Mouse (Mus musculus): ENCODE data around the gene Spa17.

Gene Spa17

DNA sequence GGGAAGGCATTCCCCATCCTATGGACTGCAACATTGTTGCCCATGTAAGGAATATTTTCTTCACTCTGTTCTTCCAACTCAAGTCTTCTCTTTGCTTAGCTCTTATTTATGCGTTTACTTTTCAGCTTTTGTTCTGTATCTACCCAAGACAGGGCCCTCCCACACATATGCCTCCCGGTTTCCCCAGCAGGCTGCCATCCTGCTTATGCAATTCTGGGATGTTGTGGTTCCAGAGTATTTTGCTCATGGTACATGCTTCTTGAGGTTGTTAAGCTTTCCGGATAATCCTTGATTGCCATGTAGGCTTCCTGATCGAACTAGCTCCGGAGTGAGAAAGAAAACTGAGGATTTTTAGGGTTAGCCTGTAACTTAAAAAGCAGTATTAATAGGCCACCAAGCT lies 1.7 kb upstream of the Spa17 start:
- DNase-seq = no peak

DNA sequence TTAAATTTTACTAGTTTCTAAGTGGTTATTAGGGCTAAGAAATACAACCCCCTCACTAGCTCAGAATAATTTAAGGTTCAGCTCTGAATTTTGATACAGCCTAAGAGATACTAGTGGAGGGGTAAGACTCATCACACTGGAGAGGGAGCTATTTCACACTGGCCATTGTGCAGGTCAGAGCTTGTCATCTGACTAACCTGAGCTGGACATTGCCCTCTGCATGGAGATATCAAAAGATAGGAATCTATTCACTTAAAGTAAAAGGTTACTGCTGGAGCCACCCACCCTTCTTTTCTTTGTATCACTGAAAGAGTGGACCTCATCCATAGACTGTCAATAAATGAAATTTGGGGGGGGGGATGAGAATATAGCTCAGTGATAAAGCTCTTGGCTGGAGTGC lies 794 bp upstream of the Spa17 start:
- no peak for DNase-seq

DNA sequence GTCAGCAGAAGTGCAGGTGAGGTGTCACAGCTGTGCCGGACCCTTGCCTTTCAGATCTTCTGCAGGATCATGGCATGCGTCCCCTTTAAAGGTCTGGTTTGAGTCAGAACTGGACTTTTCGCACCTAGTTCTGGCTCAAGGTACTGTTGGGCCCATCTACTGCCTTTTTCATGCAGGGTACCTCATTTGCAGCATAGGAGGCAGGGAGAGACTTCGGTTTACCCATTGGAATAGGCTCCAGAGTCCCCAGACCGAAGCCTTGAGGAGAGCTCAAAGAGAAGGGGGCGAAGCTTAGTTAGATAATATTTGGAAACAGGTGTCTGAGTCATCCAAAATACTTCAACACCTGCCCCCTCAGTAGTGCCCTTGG lies 374 bp upstream of the Spa17 start:
- no peak for DNase-seq

DNA sequence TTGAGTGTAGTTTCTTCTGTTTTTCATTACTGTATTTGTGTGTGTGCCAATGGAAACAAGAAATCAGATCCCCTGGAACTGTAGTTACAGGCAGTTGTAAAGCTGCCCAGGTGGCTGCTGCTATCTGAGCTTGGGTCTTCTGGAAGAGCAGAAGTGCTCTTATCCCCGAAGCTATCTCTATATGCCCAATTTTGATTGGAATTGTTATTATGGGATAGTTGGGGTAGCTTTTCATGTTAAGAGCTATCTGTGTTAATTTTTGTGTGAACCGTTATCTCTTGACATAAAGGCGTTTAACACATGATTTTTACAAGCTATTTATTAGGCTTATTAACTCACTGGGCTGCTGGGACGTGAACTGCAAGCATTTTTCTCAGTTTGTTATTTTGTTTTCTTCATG lies 4.0 kb downstream of the Spa17 start:
- DNase-seq = no peak

DNA sequence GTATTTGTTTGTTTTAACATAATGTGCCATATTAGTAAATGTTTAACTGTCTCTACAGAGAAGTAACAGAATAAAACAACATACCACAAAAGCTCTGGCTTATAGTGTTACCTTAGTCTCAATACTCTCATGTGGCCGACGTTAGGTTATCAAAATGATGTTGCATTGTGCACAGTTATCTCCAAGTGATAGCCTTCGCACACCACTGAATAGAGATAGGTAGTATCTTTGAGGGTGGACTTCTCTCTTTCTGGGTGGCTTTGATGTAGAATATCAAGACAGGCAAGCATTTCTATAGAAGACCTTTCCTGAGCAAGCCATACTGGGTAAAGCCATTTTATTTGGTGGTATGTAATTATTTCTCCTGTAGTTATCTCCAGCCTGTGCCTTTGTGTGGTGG lies 8.4 kb downstream of the Spa17 start:
- DNase-seq = no peak

DNA sequence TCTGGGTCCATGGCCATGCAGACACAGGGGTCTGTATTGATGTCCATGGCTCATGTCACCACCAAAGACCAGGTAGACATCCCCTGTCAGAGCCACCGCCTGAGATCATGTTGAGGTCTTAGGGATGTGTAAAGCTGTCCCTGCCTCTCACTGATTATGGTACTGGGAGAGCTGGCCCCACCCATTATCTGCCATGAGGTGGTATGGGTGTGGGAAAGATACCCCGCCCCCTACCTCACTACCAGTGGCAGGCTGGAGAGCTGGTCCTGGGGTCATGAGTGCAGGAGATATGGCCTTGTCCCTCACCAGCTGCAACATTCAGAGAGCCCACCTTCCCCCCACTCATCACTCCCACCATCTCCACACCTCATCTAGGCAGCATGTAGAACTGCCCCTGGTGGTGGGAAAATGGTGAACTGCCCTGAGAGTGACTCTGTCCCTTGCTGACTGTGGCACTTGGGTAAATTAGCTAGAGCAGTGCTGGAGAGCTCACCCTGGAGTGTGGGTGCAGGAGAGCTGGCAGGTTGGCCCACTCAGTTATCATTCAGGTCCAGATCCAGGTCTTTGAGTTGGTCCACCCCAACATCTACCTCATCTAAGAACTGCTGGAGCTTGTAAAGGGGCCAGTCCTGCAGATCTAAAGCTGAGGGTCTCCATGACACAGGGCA lies 12.8 kb downstream of the Spa17 start:
- DNase-seq = no peak

DNA sequence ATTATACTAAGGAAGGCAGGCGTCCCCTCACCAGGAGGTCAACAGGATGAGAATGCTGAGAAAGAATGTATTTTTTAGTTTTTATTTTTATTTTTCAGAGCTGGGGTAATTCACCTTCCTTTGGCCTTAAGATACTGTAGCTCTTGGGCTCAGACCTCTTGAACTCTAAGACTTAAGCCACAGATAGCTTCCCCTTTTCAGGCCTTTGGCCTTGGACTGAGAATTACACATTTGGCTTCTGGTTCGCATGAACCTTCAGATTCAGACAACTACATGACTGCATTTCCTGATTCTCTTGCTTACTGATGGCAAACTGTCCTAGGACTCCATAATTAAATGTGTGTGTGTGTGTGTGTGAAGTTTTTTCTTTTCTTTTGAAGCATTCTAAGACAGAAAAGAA lies 14.9 kb downstream of the Spa17 start:
- no peak for DNase-seq

DNA sequence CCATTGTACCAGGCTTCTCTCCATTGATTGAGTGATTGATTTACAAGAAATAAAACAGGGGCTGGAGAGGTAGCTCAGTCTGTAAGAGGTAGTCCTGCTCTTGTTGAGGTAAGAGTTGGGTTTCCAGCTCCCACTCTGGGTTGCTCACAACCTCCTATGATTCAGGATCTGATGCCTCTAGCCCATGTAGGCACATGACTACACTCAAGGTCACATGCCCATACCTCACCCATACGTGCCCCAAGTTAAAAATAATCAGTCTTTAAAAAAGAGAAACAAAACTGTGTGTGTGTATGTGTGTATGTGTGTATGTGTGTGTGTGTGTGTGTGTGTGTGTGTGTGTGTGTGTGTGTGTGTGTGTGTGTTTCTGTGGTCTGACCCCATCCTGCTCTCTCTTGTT lies 18.0 kb downstream of the Spa17 start:
- peak in 1 of 2 experiments; percentile 11 for DNase-seq

DNA sequence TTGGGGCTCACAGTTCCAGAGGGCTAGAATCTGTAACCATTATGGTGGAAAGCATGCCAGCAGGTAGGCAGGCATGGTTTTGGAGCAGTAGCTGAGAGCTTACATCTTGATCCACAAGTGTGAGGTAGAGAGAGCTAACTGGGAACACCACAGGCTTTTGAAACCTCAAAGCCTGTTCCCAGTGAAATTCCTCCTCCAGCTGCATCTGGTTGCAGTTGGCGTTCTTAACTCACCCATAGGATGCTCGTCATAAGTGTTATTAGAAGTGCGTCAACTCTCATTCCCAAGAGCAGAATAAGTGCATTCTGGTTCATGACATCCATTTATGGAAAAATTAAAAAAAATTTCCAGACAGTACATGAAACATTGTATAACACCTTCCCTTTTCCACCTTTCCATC lies 19.8 kb downstream of the Spa17 start:
- DNase-seq = no peak

DNA sequence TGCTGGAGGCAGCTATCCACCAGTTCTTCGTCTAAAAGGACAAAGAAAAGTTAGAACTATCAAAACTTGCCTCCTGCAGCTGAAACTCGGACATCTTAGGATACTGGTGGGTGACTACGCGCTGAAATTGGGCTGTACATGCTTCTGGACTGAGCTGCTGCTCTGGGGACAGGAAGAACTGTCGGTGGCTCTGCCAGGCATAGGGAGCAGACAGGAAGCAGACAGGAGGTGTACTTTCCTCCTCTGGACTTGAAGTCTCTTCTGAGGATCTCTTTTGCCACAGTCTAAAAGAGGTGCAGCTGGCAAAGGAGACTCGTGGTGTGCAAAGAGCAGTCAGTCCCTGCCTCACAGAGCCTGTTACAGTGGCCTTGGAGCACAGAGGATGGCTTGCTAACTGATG lies 20.9 kb downstream of the Spa17 start:
- DNase-seq = no peak

DNA sequence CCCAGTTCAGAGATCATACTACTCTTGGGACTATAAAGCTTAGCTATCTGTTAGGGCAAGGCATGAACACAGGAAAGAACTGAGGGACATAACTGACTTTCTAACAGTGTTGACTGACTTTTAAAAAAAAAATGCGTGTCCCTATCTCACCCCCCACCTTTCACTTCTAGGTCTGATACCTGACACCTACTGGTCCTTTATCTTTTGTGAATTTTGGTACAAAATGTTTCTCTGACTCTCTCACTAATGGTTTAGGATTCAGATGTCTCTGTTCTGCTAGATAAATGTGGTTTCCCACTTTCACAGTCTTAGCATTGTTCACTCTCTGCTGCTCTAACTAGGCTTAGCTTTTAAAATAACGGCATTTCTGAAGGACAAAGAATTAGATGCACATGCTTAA lies 21.5 kb downstream of the Spa17 start:
- DNase-seq = no peak

DNA sequence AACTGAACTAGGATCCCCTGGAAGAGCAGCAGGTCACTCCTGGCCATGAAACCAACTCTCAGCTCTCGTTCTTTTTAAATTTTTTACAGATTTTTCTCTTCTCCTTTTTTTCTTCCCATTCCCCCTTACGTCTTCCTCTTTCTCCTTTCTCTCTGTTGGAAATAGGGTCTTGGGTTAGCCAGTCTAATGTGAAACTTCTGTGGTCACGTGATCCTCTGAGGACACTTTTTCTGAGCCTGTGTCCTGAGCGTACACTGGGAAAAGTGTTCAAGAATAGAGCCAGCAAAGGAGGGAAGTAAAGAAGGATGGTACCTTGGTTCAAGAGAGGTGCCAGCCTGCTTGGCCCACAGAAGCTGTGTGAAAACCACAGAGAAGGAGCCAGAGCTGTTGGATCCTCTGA lies 23.1 kb downstream of the Spa17 start:
- DNase-seq = no peak

DNA sequence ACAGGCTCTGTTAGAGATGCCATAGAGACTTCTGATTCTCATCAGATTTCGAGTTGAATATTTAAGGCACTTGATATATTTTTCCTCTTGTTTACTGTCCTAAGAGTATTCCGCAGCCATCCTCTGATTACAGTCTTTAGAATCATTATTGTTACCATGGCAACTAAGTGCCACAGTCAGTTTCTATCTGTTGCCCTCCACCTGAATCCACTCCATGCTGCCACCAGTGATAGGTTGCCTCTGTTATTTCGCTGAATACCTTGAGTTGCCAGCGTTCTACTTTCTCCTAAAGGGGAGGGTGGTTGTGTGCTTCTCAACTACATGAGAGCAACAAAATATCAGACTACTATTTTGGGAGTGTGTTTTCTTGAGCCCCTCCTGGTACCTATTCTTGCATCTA lies 26.8 kb downstream of the Spa17 start:
- DNase-seq = no peak

DNA sequence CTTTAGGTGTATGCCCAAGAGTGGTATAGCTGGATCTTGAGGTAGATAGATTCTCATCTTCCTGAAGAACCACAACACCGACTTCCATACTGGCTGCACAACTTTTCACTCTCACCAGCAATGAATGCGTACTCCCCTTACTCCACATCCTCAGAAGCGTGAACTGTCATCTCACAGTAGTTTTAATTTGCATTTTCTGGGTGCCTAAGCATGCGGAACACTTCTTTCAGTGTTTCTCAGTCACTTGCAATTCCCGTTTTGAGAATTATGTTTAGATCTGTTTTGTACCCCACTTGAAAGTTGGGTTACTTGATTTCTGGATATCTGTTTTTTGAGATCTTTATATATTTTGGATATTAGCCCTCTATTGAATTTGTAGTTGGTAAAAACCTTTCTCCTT lies 29.9 kb downstream of the Spa17 start:
- peak; percentile 31 to 37 for DNase-seq

DNA sequence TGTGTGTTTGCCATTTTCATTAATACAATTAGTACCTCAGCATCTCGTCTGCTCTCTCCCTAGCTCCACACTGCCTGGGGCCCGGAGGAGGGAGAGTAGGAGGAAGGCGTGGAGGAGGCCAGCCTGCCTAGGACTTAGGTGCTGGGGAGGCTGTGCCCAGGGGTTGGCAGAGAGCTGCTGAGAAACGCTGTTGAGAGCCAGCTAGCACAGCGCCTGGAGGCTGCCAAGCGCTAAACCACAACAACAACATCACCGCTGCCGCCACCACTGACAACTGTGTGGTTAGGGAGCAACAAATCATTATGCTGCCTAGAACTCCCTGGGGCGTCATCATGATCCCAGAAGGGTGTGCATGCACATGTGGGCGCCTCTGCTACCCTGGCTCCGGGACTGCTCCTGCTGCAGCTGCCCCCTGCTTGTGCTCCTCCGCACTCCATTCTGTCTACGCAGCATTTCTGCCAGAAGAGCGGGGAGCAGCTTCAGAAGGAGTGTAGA lies 37.0 kb downstream of the Spa17 start:
- peak; percentile 65 to 68 for DNase-seq

DNA sequence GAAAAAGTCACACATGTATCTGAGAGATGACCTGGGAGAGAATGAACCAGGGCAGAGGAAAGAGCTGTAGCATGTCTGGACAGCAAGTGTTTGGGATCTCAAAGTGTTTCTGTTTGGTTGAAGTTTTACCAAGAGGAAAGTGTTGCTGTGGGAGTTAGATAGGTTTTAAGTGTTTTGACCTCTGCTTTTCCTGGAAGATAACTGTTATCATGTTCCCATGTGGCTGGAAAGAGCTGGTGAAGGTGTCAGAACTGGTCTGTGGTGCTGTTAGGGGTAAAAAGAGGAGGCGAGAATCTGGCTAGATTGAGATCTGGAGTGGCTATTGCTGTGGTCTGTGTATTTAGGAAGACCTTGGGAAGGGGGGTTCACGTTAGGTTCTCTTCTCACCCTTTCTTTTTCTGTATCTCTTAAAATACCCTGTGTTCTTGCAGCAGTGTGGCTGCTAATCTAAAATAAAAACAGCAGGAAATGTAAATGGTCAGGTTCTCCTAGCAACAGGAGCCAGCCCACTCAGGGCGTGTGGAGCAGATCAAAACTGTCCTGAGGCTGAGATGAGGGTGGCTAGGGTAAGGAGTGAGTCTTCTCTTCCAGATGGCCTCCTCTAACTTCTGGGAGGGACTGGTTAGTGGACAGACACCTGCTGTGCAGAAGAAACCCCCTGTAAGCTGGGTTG lies 41.2 kb downstream of the Spa17 start:
- no peak for DNase-seq

DNA sequence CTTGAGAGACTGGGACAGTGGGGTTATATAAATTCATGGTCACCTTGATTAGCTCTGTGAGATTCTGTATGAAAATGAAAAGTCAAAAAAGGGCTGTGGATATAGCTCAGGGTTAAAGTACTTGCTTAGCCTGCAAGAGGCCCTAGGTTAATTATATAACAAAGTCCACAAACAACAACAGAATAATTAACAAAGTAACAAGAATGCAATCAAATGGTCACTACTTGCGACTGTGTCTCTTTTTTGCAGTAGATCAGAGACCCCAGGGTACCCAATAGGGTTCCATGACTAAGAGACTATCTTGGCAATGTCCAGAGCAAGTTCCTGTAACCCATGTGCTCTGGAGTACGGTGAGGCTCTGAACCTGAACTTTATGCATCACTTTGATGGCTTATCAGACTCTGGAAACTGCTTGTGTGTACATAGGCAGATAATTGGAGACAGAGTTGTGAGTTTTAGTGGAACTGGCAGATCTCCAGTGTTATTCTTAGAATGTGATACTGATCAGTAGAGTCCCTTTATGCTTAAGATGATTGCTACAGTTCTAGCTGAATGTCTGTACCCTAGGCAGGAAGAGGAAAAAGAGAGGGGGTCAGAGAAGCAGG lies 44.2 kb downstream of the Spa17 start:
- no peak for DNase-seq

DNA sequence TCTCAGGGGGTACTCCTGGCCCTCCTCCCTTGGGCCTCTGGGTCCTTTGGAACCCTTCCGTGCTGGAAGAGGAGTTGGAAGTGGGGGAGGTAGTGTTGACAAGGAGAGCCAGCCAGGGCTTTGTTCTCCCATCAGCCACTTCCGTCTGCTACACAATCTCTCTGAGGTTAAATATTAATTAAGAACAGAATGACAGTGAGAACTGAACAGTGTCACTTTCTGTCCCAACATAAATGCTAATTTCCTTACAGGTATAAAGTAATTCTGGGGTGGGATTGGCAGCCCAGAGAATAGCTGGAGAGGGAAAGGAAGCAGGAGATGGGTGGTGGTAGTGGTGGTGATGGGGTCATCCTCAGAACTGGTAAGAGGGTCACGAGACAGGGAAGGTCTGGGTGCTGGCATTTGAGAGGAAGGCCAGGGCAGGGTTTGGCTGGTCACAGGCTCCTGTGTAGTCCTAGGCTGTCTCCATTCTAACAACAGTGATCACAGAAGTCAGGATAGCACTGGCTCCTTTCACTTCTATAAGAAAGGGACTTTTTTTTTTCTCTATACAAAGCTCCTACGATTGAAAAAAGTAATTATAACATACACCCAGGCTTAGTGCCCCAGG lies 44.8 kb downstream of the Spa17 start:
- no peak for DNase-seq

DNA sequence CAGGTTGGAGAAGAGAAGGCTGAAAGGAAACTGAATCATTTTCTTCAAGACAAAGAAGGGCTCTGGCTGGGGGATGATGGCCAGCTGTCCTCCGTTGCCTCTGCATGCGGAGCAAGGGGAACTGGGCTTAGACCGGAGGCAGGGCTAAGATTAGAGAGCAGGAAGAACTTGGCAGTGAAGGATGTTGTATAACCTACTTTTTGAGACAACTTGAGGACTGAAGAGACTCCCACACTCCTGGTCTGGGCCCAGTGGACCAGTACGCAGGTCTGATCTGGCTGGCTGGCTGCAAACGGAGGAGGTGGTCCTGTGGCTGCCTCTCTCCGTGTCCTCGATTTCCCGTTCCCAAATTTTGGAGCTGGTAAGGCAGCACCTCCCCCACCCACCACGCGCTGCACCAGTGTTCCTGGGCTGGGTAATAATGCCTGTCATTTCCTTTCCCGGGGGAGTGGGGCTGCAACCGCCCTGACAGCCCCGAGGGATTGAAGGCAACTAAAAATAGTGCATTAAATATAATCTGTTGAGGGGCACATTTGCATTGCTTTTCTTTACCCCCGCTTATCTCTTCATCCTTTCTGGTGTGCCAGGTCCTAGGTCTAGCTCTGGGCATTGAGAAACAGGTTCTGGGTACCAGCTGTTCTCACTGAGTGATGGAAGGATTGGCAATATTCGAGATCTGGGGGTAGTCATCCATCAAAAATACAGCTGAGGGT lies 45.5 kb downstream of the Spa17 start:
- DNase-seq = peak; percentile 27 to 38

DNA sequence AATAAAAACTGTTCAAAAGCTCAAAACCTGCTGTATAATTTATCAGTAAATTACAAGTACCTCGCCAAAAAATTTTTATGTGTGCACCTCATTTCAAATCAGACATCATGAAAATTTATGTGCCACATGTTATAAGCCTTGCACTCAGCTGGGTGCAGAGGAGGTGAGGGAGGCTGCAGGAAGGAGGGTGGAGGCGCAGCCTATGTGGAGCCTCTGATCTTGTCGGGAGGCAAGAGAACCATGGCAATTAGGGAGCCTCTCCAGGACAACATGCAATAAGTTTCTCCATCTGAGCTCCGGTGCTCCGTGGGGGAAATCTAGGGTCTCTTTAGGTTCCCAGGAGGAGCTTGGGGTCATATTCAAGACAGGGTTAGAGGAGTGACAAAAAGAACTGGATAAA lies 46.1 kb downstream of the Spa17 start:
- DNase-seq = no peak

DNA sequence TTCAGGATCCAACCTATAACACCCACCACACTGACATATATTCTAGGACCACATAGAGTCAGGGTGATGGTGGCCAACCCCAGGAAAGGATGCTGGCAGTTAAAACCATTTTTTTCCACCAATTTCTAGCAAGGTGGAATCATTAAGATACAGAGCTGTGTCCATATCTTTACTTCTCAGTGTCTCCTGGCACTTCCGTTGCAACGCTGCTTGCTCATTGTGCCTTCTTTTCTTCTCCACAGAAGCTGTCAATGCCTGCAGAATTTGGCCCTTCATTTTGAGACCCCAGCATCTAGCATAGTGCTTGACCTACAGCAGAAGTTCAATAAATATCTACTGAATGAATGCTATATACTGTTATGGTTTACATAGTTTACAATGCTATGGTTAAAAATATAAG lies 46.5 kb downstream of the Spa17 start:
- no peak for DNase-seq

DNA sequence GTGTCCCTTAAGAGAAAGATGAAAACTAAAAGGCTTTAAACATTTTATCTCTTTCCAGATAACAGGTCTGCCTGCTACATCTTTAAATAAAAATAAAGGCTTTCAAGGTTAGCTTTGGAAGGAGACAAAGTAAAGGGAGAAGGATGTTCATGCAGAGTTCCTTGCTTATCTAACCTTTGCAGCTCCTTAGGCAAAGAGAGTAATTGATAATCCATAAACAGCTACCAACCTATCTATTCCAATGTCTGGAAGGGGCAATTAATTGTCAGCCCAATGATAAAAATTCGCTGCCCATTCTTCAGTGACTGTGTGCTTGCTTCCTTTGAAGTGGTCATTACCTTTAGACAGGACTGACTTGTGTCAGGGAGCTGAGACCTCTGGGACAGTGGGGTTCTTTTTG lies 49.7 kb downstream of the Spa17 start:
- no peak for DNase-seq

DNA sequence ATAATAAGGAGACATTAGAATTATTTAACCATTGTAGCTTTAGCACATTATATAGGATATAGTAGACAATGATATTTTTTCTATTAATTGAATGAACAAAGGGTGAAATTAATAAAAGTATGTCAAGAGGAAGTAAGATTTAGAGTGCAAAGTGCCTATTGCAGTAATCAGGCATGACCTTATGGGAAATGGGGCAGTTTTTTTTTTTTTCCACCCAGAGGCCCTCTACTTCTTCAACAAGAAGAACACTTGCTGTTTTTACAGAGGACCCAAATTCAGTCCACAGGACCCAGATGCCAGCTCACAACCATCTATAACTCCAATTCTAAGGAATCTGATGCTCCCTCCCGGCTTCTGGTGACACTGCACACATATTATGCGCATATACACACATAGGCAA lies 52.9 kb downstream of the Spa17 start:
- DNase-seq = no peak
